Mouse (Mus musculus): ENCODE data around the gene Atpaf1. TPM values are rescaled to one million over a fixed set of nuclear protein-coding genes. Genes with fewer than 3 reads are reported as not detected.

The Atpaf1 gene
- polyA plus RNA-seq, 1 experiment from 2014 or later = 49.2 TPM

DNA sequence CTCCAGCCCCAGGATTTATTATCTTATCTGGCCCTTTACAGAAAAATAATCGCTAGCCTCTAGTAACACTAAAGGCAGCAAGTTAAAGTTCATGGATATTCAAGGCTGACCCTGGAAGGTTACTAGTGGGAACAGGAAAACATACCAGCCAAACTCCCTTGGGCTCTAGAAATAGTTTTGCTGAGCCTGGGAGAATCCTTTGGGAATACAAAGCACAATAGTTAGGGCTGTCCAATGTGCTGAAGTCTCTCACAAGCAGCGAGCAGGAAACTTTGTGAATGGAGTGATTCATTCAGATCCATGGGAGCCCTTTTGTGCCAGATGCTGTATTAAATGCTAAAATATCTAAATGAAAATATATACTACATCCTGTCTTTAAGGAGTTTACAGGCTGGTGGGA is 62.0 kb downstream of the Atpaf1 start:
- H3K4me3 ChIP-seq (ENCODE audit: low read depth, low read length) = no peak overlapping the region
- no peaks in the 10 kb centered on the region for H3K4me1 ChIP-seq (replicated peaks; ENCODE audit: control insufficient read depth, insufficient read depth, low read length)
- no peak overlapping the region for H3K27ac ChIP-seq (ENCODE audit: low read depth, low read length)
- DNase-seq (ENCODE audit: low spot score) (no peak), ATAC-seq (replicated peaks; ENCODE audit: low FRiP score) (no peak)
- no peaks in the 10 kb centered on the region for H3K27me3 ChIP-seq (ENCODE audit: control insufficient read depth, insufficient read depth, low read length)
- H3K4me2 ChIP-seq (ENCODE audit: low read depth, low read length, severe bottlenecking) = no peak overlapping the region
- 60% methylated on average over 2 of the region's 2 CpGs for WGBS
- H3K36me3 ChIP-seq (ENCODE audit: control insufficient read depth, insufficient read depth, low read length) = no peaks in the 10 kb centered on the region
- no peak overlapping the region for H3K9ac ChIP-seq (ENCODE audit: low read length)
- no peaks in the 10 kb centered on the region for H3K9me3 ChIP-seq (ENCODE audit: control insufficient read depth, low read length)

DNA sequence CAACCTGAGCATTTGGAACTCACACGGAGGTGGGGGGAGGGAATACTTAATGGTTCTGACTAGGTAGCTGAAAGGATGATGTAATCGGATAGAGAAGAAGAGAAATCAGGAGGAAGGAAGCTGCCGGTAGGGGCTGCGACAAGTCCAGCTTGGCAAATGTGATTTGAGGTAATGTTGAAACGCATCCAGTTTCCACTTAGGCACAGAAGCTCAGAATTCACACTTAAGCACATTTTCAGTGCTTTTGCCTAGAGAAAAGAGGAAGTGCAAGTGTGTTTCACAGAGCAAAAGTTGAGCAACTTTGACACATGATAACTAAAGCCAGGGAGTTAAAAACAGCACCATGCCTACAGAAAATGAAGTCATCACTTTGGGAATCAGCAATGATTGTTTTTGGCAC is 62.8 kb downstream of the Atpaf1 start:
- no peak for ATAC-seq (replicated peaks; ENCODE audit: low FRiP score)

DNA sequence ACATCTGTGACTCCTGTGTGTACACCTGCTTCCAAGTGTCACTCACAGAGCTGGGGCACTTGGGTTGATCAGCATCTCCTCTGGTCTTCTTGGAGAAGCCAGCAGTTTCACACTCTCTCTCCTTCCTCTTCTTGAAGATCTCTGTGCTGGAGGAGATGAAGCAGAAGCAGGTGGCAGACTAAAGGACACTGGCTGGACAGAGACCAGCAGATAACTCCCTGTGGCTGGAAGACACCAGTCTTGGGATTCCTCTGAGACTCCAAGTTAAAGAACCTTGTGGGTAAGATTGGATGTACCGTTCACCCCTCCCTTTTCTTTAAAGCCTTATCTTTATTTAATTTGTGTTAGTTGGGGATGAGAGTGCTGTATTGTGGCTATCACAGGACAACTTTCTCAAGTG is 63.5 kb downstream of the Atpaf1 start:
- ATAC-seq (replicated peaks; ENCODE audit: low FRiP score) = no peak
- WGBS = 100% methylated on average over 1 of the region's 1 CpGs
- no peak overlapping the region for H3K4me3 ChIP-seq (ENCODE audit: low read depth, low read length)
- no peaks in the 10 kb centered on the region for H3K4me1 ChIP-seq (replicated peaks; ENCODE audit: control insufficient read depth, insufficient read depth, low read length)
- no peak overlapping the region for H3K27ac ChIP-seq (ENCODE audit: low read depth, low read length)
- H3K9me3 ChIP-seq (ENCODE audit: control insufficient read depth, low read length) = no peaks in the 10 kb centered on the region
- H3K27me3 ChIP-seq (ENCODE audit: control insufficient read depth, insufficient read depth, low read length) = no peaks in the 10 kb centered on the region
- no peak overlapping the region for H3K9ac ChIP-seq (ENCODE audit: low read length)
- H3K36me3 ChIP-seq (ENCODE audit: control insufficient read depth, insufficient read depth, low read length) = no peaks in the 10 kb centered on the region
- DNase-seq (ENCODE audit: low spot score) = no peak
- no peak overlapping the region for H3K4me2 ChIP-seq (ENCODE audit: low read depth, low read length, severe bottlenecking)

More for the DNA sequence above, 62.8 kb downstream of the Atpaf1 start:
- Histone ChIP-seq H3K4me2 (ENCODE audit: low read depth, low read length, severe bottlenecking) (no peak overlapping the region), H3K36me3 (ENCODE audit: control insufficient read depth, insufficient read depth, low read length) (no peaks in the 10 kb centered on the region), H3K9me3 (ENCODE audit: control insufficient read depth, low read length) (no peaks in the 10 kb centered on the region), H3K27ac (ENCODE audit: low read depth, low read length) (no peak overlapping the region), H3K4me3 (ENCODE audit: low read depth, low read length) (no peak overlapping the region), H3K4me1 (replicated peaks; ENCODE audit: control insufficient read depth, insufficient read depth, low read length) (no peaks in the 10 kb centered on the region), H3K9ac (ENCODE audit: low read length) (no peak overlapping the region), H3K27me3 (ENCODE audit: control insufficient read depth, insufficient read depth, low read length) (no peaks in the 10 kb centered on the region)
- DNase-seq (ENCODE audit: low spot score) = no peak
- 59% methylated on average over 5 of the region's 5 CpGs for WGBS

DNA sequence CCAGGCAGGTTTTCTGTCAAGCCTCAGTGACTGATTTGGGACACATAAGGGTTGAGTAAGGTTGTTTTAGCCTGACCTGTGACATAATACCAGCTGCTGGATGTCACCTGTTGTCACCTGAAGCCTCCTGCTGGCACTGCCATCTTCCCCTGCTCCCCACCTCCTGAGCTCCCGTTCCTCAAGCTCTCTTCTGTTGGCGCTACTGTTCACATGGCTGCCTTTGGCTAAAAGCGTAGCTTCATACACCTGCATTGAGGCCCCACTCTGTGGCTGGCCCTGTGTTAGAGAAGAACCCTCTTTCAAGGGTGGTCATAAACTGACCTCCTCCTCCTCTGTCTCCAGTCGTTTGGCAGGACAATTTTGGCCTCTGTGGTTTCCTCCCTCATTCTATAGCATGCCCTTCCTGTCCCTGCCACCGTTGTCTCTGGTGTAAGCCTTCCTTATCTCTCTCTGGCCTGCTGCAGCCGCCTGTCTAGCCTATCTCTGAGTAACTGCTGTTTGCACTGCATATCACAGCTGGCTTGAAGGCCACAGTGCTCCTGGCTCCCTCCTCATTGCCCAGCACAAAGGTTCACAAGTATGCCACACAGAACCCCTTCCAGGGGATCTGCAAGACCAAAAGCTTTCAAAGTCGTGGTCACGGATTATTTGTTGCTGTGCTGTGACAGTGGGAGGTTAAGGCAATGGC is 64.5 kb downstream of the Atpaf1 start:
- no peak for DNase-seq (ENCODE audit: low spot score)
- Histone ChIP-seq H3K4me3 (ENCODE audit: low read depth, low read length) (no peak overlapping the region), H3K4me2 (ENCODE audit: low read depth, low read length, severe bottlenecking) (no peak overlapping the region), H3K4me1 (replicated peaks; ENCODE audit: control insufficient read depth, insufficient read depth, low read length) (no peaks in the 10 kb centered on the region), H3K27ac (ENCODE audit: low read depth, low read length) (no peak overlapping the region), H3K9me3 (ENCODE audit: control insufficient read depth, low read length) (no peaks in the 10 kb centered on the region), H3K36me3 (ENCODE audit: control insufficient read depth, insufficient read depth, low read length) (no peaks in the 10 kb centered on the region), H3K27me3 (ENCODE audit: control insufficient read depth, insufficient read depth, low read length) (no peaks in the 10 kb centered on the region), H3K9ac (ENCODE audit: low read length) (no peak overlapping the region)
- no peak for ATAC-seq (replicated peaks; ENCODE audit: low FRiP score)
- WGBS = 69% methylated on average over 8 of the region's 8 CpGs

DNA sequence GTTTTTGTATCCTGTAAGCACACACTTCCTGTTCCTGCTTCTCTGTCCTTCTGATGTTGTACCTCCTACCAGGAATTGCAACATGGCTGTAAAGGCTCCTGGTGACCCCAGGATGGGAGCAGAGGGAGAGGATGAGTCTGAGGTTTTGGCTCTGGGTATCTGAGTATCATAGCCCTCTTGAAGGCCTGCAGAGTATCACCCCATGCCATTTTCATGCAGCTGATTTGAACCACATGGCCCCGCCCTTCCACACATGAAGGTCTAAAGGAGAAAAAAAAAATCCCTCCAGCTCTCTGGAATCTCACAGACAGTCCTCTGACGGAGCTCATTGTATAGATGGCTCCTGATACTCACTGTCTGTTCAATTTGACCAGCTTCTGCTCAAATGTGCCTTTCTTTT is 65.5 kb downstream of the Atpaf1 start:
- Histone ChIP-seq H3K9me3 (ENCODE audit: control insufficient read depth, low read length) (no peaks in the 10 kb centered on the region), H3K36me3 (ENCODE audit: control insufficient read depth, insufficient read depth, low read length) (no peaks in the 10 kb centered on the region), H3K27ac (ENCODE audit: low read depth, low read length) (no peak overlapping the region), H3K27me3 (ENCODE audit: control insufficient read depth, insufficient read depth, low read length) (no peaks in the 10 kb centered on the region), H3K4me2 (ENCODE audit: low read depth, low read length, severe bottlenecking) (no peak overlapping the region), H3K4me1 (replicated peaks; ENCODE audit: control insufficient read depth, insufficient read depth, low read length) (peaks cover 2% of the 10 kb centered on the region; the same call in 1 of the 2 replicates), H3K4me3 (ENCODE audit: low read depth, low read length) (no peak overlapping the region), H3K9ac (ENCODE audit: low read length) (no peak overlapping the region)
- no peak for DNase-seq (ENCODE audit: low spot score)
- no peak for ATAC-seq (replicated peaks; ENCODE audit: low FRiP score)
- 83% methylated on average over 2 of the region's 2 CpGs for WGBS

DNA sequence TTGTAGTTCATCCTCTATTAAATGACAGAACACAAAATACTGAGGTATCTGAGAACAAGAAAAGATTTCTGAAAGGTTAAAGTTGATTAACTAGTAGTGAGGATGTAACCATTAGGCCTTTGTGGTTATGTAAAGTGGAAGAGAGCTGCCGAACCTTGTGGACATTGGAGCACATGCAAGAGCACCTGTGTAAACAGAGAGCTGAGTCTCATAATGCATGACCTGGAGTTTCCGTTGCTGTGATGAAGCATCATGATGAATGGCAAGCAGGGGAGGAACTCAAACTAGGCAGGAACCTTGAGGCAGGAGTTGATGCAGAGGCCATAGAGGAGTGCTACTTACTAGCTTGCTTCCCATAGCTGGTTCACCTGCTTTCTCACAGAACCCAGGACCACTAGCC is 66.0 kb downstream of the Atpaf1 start:
- H3K27ac ChIP-seq (ENCODE audit: low read depth, low read length) = no peak overlapping the region
- no peaks in the 10 kb centered on the region for H3K9me3 ChIP-seq (ENCODE audit: control insufficient read depth, low read length)
- WGBS = 88% methylated on average over 2 of the region's 2 CpGs
- H3K27me3 ChIP-seq (ENCODE audit: control insufficient read depth, insufficient read depth, low read length) = no peaks in the 10 kb centered on the region
- no peak overlapping the region for H3K4me2 ChIP-seq (ENCODE audit: low read depth, low read length, severe bottlenecking)
- no peaks in the 10 kb centered on the region for H3K36me3 ChIP-seq (ENCODE audit: control insufficient read depth, insufficient read depth, low read length)
- H3K4me1 ChIP-seq (replicated peaks; ENCODE audit: control insufficient read depth, insufficient read depth, low read length) = peaks cover 2% of the 10 kb centered on the region; the same call in 1 of the 2 replicates
- H3K4me3 ChIP-seq (ENCODE audit: low read depth, low read length) = no peak overlapping the region
- no peak overlapping the region for H3K9ac ChIP-seq (ENCODE audit: low read length)
- ATAC-seq (replicated peaks; ENCODE audit: low FRiP score) (no peak), DNase-seq (ENCODE audit: low spot score) (no peak)

DNA sequence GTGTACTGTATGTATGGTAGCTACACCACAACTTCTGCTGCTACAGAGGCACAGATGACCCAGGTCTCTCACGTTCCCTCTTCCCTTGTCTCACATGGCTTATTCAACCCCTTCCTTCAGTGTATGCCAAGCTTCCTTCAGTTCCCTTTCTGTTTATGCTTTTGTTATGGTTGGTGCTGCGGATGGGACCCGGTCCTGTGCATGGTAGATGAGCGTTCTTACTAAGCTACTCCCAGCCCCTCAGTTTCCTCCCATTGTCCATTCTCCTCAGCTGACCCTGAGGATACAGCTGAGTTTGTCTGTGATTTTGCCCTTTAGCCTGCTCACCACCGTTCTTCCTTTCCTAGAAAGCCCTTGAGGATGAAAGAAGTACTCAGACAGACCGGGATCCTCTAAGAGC is 67.0 kb downstream of the Atpaf1 start:
- no peak for ATAC-seq (replicated peaks; ENCODE audit: low FRiP score)
- no peaks in the 10 kb centered on the region for H3K9me3 ChIP-seq (ENCODE audit: control insufficient read depth, low read length)
- H3K27ac ChIP-seq (ENCODE audit: low read depth, low read length) = no peak overlapping the region
- H3K36me3 ChIP-seq (ENCODE audit: control insufficient read depth, insufficient read depth, low read length) = no peaks in the 10 kb centered on the region
- no peak overlapping the region for H3K4me2 ChIP-seq (ENCODE audit: low read depth, low read length, severe bottlenecking)
- no peak for DNase-seq (ENCODE audit: low spot score)
- H3K9ac ChIP-seq (ENCODE audit: low read length) = no peak overlapping the region
- peaks cover 2% of the 10 kb centered on the region; the same call in 1 of the 2 replicates for H3K4me1 ChIP-seq (replicated peaks; ENCODE audit: control insufficient read depth, insufficient read depth, low read length)
- WGBS = 84% methylated on average over 6 of the region's 6 CpGs
- no peak overlapping the region for H3K4me3 ChIP-seq (ENCODE audit: low read depth, low read length)
- H3K27me3 ChIP-seq (ENCODE audit: control insufficient read depth, insufficient read depth, low read length) = no peaks in the 10 kb centered on the region

DNA sequence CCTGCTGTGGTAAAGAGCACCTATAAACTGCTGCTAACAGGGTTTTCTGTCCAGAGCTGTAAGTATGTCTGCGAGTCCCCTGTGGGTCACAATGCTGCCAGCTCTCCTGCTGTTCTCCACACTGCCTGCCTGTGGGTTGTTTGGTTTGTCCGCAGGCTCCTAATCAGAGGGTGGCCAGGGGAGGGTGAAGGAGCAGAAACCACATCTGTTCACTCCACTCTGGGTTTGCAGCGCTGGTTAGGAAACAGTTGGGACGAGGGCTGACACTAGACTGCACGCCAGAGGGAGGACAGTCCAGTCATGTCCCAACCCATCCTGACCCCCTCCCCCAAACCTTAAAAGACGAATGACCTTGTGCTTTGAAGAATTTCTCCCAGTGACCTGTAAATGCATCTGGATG is 70.5 kb downstream of the Atpaf1 start:
- ATAC-seq (replicated peaks; ENCODE audit: low FRiP score) = no peak
- H3K27me3 ChIP-seq (ENCODE audit: control insufficient read depth, insufficient read depth, low read length) = no peaks in the 10 kb centered on the region
- H3K4me2 ChIP-seq (ENCODE audit: low read depth, low read length, severe bottlenecking) = no peak overlapping the region
- H3K4me3 ChIP-seq (ENCODE audit: low read depth, low read length) = no peak overlapping the region
- H3K9ac ChIP-seq (ENCODE audit: low read length) = no peak overlapping the region
- H3K9me3 ChIP-seq (ENCODE audit: control insufficient read depth, low read length) = no peaks in the 10 kb centered on the region
- WGBS = 58% methylated on average over 6 of the region's 6 CpGs
- no peaks in the 10 kb centered on the region for H3K36me3 ChIP-seq (ENCODE audit: control insufficient read depth, insufficient read depth, low read length)
- H3K27ac ChIP-seq (ENCODE audit: low read depth, low read length) = no peak overlapping the region
- peaks cover 2% of the 10 kb centered on the region; the same call in 1 of the 2 replicates for H3K4me1 ChIP-seq (replicated peaks; ENCODE audit: control insufficient read depth, insufficient read depth, low read length)
- DNase-seq (ENCODE audit: low spot score) = no peak

DNA sequence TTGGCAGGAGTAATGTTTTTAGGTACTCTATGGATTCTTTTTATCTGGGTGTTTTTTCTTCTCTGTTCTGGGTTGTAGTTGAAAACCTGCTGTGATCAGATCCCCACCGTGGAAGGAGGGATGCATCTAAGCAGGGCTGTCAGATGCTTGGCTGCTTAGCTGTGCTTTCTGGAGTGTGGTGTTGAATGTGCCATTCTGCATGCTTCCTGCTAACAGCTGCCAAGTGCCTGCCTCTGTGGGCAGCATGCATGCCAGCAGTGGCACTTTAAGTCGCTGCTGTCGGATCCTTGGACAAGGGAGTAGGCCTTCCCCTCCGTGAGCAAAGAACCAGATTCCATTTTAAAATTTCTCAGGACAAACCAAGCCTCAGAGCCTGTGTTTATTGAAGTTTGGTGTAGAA is 71.0 kb downstream of the Atpaf1 start:
- Histone ChIP-seq H3K27ac (ENCODE audit: low read depth, low read length) (no peak overlapping the region), H3K36me3 (ENCODE audit: control insufficient read depth, insufficient read depth, low read length) (no peaks in the 10 kb centered on the region), H3K27me3 (ENCODE audit: control insufficient read depth, insufficient read depth, low read length) (no peaks in the 10 kb centered on the region), H3K4me2 (ENCODE audit: low read depth, low read length, severe bottlenecking) (no peak overlapping the region), H3K9me3 (ENCODE audit: control insufficient read depth, low read length) (no peaks in the 10 kb centered on the region), H3K4me1 (replicated peaks; ENCODE audit: control insufficient read depth, insufficient read depth, low read length) (peaks cover 2% of the 10 kb centered on the region; the same call in 1 of the 2 replicates), H3K4me3 (ENCODE audit: low read depth, low read length) (no peak overlapping the region), H3K9ac (ENCODE audit: low read length) (no peak overlapping the region)
- 68% methylated on average over 4 of the region's 4 CpGs for WGBS
- DNase-seq (ENCODE audit: low spot score) (no peak), ATAC-seq (replicated peaks; ENCODE audit: low FRiP score) (no peak)

Data from forebrain, embryonic 11.5 days (tissue).